Comparison of ENCODE assay signal across 25 mouse cellular contexts in the genomic region with DNA sequence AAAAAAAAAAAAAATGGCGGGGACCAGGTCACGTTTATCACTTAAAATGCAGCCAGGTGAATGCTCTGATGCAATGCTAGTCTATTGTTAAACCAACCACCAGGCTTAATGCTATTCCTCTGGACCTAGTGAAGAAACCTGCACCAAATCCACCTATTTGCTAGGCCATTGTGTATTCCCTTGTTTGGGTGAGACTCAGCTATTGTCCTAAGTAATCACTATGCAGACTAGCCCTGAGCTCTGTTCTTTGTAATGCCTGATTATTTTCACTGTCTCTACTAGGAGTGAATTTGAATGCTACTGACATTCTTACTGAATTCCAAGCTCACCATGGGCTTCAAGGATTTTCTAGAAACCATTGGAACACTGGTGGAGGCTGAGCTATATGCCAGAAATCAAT.
"Had no signal": no experiment of that assay in that cellular context is flagged by ENCODE, and none has a peak within 500 bp of the region (broad histone marks: within the 10 kb centered on the region; RNA-seq: fewer than 3 reads in every experiment).

No protein-coding gene starts in this region.

- H3K9me3 ChIP-seq: heart, embryonic 10.5 days; heart, embryonic 12.5 days; hindbrain, embryonic 13.5 days; hindbrain, embryonic 15.5 days; intestine, embryonic 15.5 days; limb, embryonic 10.5 days; limb, embryonic 12.5 days; liver, embryonic 13.5 days; liver, embryonic 15.5 days had no signal

- H3K9ac ChIP-seq: heart, embryonic 12.5 days; hindbrain, embryonic 13.5 days; hindbrain, embryonic 15.5 days; intestine, embryonic 15.5 days; limb, embryonic 12.5 days; liver, embryonic 13.5 days; liver, embryonic 15.5 days had no signal

- H3K4me3 ChIP-seq: heart, adult 2 months; heart, embryonic 10.5 days; heart, embryonic 12.5 days; hindbrain, embryonic 13.5 days; hindbrain, embryonic 15.5 days; intestine, embryonic 15.5 days; layer of hippocampus, adult 2 months; left cerebral cortex, adult 2 months; limb, embryonic 10.5 days; limb, embryonic 12.5 days; liver, embryonic 13.5 days; liver, embryonic 15.5 days had no signal

- H3K27ac ChIP-seq: heart, adult 2 months; heart, embryonic 10.5 days; hindbrain, embryonic 13.5 days; hindbrain, embryonic 15.5 days; intestine, embryonic 15.5 days; layer of hippocampus, adult 2 months; left cerebral cortex, adult 2 months; limb, embryonic 10.5 days; limb, embryonic 12.5 days; liver, embryonic 13.5 days; liver, embryonic 15.5 days had no signal

- H3K4me2 ChIP-seq: heart, embryonic 12.5 days; hindbrain, embryonic 13.5 days; hindbrain, embryonic 15.5 days; intestine, embryonic 15.5 days; limb, embryonic 12.5 days; liver, embryonic 11.5 days; liver, embryonic 13.5 days; liver, embryonic 15.5 days had no signal

- DNase-seq: gastrocnemius, postnatal 14 days; gastrocnemius, postnatal 36 days; heart, adult 11 months; heart, adult 2 months; heart, postnatal 10 days; kidney, adult 18-20 months; kidney, adult 8-10 months; kidney, postnatal 10 days; kidney, postnatal 25 days; kidney, postnatal 4 days; liver; liver, embryonic 13.5 days had no signal

- H3K27me3 ChIP-seq: heart, embryonic 12.5 days; hindbrain, embryonic 13.5 days; hindbrain, embryonic 15.5 days; intestine, embryonic 15.5 days; limb, embryonic 12.5 days; liver, embryonic 13.5 days; liver, embryonic 15.5 days had no signal

- H3K36me3 ChIP-seq: heart, embryonic 10.5 days; heart, embryonic 12.5 days; hindbrain, embryonic 13.5 days; hindbrain, embryonic 15.5 days; intestine, embryonic 15.5 days; limb, embryonic 10.5 days; limb, embryonic 12.5 days; liver, embryonic 13.5 days; liver, embryonic 15.5 days had no signal

- H3K4me1 ChIP-seq: heart, embryonic 10.5 days; heart, embryonic 12.5 days; hindbrain, embryonic 13.5 days; hindbrain, embryonic 15.5 days; intestine, embryonic 15.5 days; limb, embryonic 10.5 days; limb, embryonic 12.5 days; liver, embryonic 13.5 days; liver, embryonic 15.5 days had no signal

- ATAC-seq: inflammation-experienced regulatory T-cells, adult 6 months; intestine, embryonic 15.5 days; intestine, postnatal 0 days had no signal
